Mouse (Mus musculus): ENCODE data around the gene Prtg.

DNA sequence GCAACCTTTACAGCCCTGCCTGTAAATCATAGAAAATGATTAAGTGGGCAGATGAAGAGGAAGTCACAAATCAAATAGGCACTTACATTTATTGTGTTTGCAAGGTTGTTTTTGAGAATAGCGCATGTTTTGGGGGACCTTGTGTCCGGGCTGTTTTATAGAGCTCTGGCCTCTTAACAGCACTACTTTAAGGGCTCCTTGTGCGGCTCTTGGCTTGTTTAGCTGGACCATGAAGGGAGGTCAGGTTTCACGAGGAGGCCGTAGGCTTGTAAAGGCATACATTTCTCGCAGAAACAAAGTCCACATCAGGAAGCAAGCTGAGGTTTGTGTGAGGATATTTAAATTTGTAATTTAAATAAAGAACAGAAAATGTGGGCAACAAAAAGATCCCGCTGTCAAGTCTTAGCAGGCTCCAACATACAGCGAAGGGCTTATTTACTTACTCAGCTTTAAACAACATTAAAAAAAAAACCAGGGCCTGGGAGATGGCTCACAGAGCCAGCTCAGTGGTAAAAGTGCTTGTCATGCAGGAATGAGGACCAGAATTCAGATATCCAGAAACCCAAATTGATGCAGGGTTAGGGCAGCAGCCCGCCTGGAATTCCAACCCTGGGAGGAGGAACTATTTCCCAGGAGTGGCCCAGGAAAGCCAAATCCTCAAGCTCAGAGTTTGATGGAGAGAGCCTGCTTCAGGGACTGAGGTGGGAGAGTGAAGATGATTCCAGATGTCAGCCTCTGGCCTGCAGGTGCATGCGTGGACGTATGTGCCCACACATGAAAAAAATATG is 30.2 kb downstream of the Prtg start:
- TF ChIP-seq POLR2A (IDR thresholded peaks at IDR 0.05; ENCODE audit: borderline replicate concordance, low read depth, low read length) (no peak), CTCF (IDR thresholded peaks at IDR 0.05; ENCODE audit: low read depth, low read length) (no peak)
